ENCODE assay signal across 27 mouse cellular contexts in the genomic region with DNA sequence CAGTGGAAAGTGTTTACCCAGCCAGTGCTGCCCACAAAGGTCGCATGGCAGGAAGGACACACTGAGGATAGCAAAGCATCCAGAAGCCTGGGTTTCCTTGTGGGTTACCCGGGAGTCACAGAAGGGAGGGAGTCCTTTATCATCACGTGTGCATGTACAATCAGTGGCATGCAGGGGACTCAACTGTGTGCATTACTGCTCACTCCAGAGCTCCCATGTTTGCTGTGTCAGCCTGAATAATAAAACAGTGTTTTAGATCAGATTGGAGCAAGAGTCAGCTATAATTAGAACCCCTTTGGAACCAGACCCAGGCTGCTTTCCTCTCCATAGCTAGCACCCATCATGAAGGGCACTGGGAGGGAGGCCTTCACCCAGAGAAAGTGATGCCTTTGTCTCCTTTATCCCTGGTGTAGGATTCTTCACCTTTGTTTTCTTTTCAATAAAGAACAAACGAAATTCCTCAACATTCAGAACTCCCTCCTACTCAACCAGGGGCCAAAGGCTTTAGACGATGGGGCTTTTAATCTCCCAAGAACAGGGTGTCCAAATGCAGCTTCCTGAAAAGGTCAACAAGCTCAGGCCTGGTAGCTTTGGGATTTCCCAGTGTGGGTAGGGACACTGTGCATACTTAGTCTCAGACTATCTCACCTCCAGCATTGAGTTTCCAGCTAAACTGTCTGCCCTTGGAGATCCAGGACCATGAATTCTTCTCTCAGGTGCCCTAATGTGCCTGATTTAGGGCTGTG.
A peak's percentile ranks its signal among the peaks of the same experiment; 100 is the strongest.
DNase-seq lines count a peak whose midpoint lies in the region; ATAC-seq and TF ChIP-seq lines count a peak whose summit lies in the region.
"Had no signal": no experiment of that assay in that cellular context is flagged by ENCODE, and none has a peak within 500 bp of the region (broad histone marks: within the 10 kb centered on the region; RNA-seq: fewer than 3 reads in every experiment).

No protein-coding gene starts in this region.

- no peak for TF ChIP-seq POLR2A in kidney, adult 2 months (IDR thresholded peaks at IDR 0.05; ENCODE audit: low read depth, low read length)

- no peak overlapping the region for H3K4me3 ChIP-seq in kidney, postnatal 0 days (replicated peaks; ENCODE audit: low read depth, low read length)
- H3K4me3 ChIP-seq in kidney, adult 2 months (ENCODE audit: insufficient read depth, low read depth, low read length), result no peak overlapping the region
- no peak overlapping the region for H3K4me3 ChIP-seq in heart, embryonic 12.5 days
- H3K4me3 ChIP-seq: embryonic facial prominence, embryonic 10.5 days; left cerebral cortex, adult 2 months; midbrain, embryonic 15.5 days; neural tube, embryonic 12.5 days had no signal

- H3K27me3 ChIP-seq in kidney, postnatal 0 days (ENCODE audit: insufficient read depth, low read length), result no peaks in the 10 kb centered on the region
- no peaks in the 10 kb centered on the region for H3K27me3 ChIP-seq in kidney, adult 2 months (replicated peaks; ENCODE audit: control insufficient read depth, insufficient read depth, low read length)
- no peaks in the 10 kb centered on the region for H3K27me3 ChIP-seq in heart, embryonic 12.5 days (replicated peaks)
- H3K27me3 ChIP-seq: midbrain, embryonic 15.5 days; neural tube, embryonic 12.5 days had no signal

- peak overlapping the region; percentile 50 for H3K27ac ChIP-seq in kidney, postnatal 0 days
- no peak overlapping the region; the same call in 1 of the 2 replicates for H3K27ac ChIP-seq in kidney, adult 2 months (ENCODE audit: insufficient read depth, low read depth, low read length)
- peak overlapping the region; percentile 56 for H3K27ac ChIP-seq in heart, embryonic 12.5 days (ENCODE audit: poor library complexity, severe bottlenecking)
- H3K27ac ChIP-seq: embryonic facial prominence, embryonic 10.5 days; hindbrain, postnatal 0 days; left cerebral cortex, adult 2 months; macrophage; midbrain, embryonic 15.5 days; neural tube, embryonic 12.5 days had no signal

- no peaks in the 10 kb centered on the region for H3K9me3 ChIP-seq in kidney, postnatal 0 days (replicated peaks; ENCODE audit: low read length)
- 0 out of 2 replicates have a peak, but pooled peaks cover 3% of the 10 kb centered on the region for H3K9me3 ChIP-seq in heart, embryonic 12.5 days (replicated peaks)
- H3K9me3 ChIP-seq: embryonic facial prominence, embryonic 10.5 days; midbrain, embryonic 15.5 days; neural tube, embryonic 12.5 days had no signal

- ATAC-seq in kidney, postnatal 0 days (replicated peaks; ENCODE audit: low FRiP score, low read depth), result no peak
- peak; percentile 63; the same call in 1 of the 2 replicates for ATAC-seq in heart, embryonic 12.5 days (ENCODE audit: insufficient number of reproducible peaks, low FRiP score)
- ATAC-seq: forebrain, postnatal 0 days; hindbrain, postnatal 0 days; intestine, postnatal 0 days; lung, postnatal 0 days; midbrain, embryonic 15.5 days had no signal

- H3K9ac ChIP-seq in kidney, postnatal 0 days (ENCODE audit: low read depth, low read length), result no peak overlapping the region
- no peak overlapping the region for H3K9ac ChIP-seq in heart, embryonic 12.5 days
- H3K9ac ChIP-seq: forebrain, postnatal 0 days; midbrain, embryonic 15.5 days; neural tube, embryonic 12.5 days had no signal

- intact Hi-C loops in heart, postnatal 25 days (cut with DNase I), result loop anchor here (5.0 kb wide), 1 partner anchor 52 kb away; no protein-coding TSS in a partner anchor
- intact Hi-C loops in heart, postnatal 10 days (cut with DNase I), result loop anchor here (5.0 kb wide), 1 partner anchor 47 kb away; no protein-coding TSS in a partner anchor
- intact Hi-C loops in left cerebral cortex, postnatal 14 days (cut with DNase I), result no loop called here

- DNase-seq in heart, adult 11 months, result peak; percentile 93
- no peak for DNase-seq in heart, postnatal 25 days (ENCODE audit: low spot score)
- DNase-seq in kidney, postnatal 0 days (ENCODE audit: low spot score), result no peak
- DNase-seq in kidney, adult 2 months, result no peak
- peak; percentile 46 to 53 for DNase-seq in heart, postnatal 10 days
- no peak for DNase-seq in left cerebral cortex, postnatal 14 days (ENCODE audit: low spot score in 2 of 2)
- no peak for DNase-seq in frontal cortex, adult 2 months (ENCODE audit: extremely low spot score in 1 of 2, low spot score in 1 of 2)
- DNase-seq: adrenal gland, postnatal 14 days; cerebellum, adult 9-11 months; forebrain, postnatal 0 days; kidney, postnatal 4 days; layer of hippocampus, adult 9-11 months; left cerebral cortex, postnatal 4 days; liver; retina, postnatal 1 day; right cerebral cortex, postnatal 25 days; spleen, adult 18-20 months; thymus, postnatal 25 days had no signal

- H3K36me3 ChIP-seq in kidney, postnatal 0 days (ENCODE audit: insufficient read depth, low read length), result no peaks in the 10 kb centered on the region
- H3K36me3 ChIP-seq in kidney, adult 2 months (ENCODE audit: control insufficient read depth, insufficient read depth, low read length), result no peaks in the 10 kb centered on the region
- H3K36me3 ChIP-seq in heart, embryonic 12.5 days, result peaks cover 3% of the 10 kb centered on the region; the same call in 1 of the 2 replicates
- H3K36me3 ChIP-seq: embryonic facial prominence, embryonic 10.5 days; midbrain, embryonic 15.5 days; neural tube, embryonic 12.5 days had no signal

- H3K4me2 ChIP-seq in kidney, postnatal 0 days (ENCODE audit: low read length), result no peak overlapping the region
- no peak overlapping the region for H3K4me2 ChIP-seq in heart, embryonic 12.5 days
- H3K4me2 ChIP-seq: midbrain, embryonic 15.5 days; neural tube, embryonic 12.5 days had no signal

- peaks cover 4% of the 10 kb centered on the region; the same call in 1 of the 2 replicates for H3K4me1 ChIP-seq in kidney, postnatal 0 days (replicated peaks; ENCODE audit: insufficient read depth, low read length)
- H3K4me1 ChIP-seq in kidney, adult 2 months (ENCODE audit: control insufficient read depth, insufficient read depth, low read length), result peaks cover 5% of the 10 kb centered on the region
- peaks cover 24% of the 10 kb centered on the region for H3K4me1 ChIP-seq in heart, embryonic 12.5 days (replicated peaks)
- H3K4me1 ChIP-seq: midbrain, embryonic 15.5 days; neural tube, embryonic 12.5 days had no signal

- no peak for TF ChIP-seq CTCF in kidney, postnatal 0 days (IDR thresholded peaks at IDR 0.05; ENCODE audit: low read depth)
- no peak for TF ChIP-seq CTCF in kidney, adult 2 months (conservative IDR thresholded peaks at IDR 0.05; ENCODE audit: insufficient read depth, insufficient read length, low read depth, low read length)

- 37% methylated on average over 5 of the region's 5 CpGs for WGBS in kidney, postnatal 0 days
- 46% methylated on average over 5 of the region's 5 CpGs for WGBS in kidney, adult 2 months
- WGBS in heart, embryonic 12.5 days, result 49% methylated on average over 5 of the region's 5 CpGs

Comparison
In these comparisons a context has a peak if more than half of its experiments do, and no peak if none do; other contexts are left out.
1. DNase-seq: peak in heart, adult 11 months (single experiment) and heart, postnatal 10 days (2 of 2); none in heart, postnatal 25 days (single experiment), kidney, postnatal 0 days (single experiment), kidney, adult 2 months (single experiment), left cerebral cortex, postnatal 14 days (0 of 2) and frontal cortex, adult 2 months (0 of 2).